ENCODE assay signal across 8 mouse cellular contexts in the genomic region with DNA sequence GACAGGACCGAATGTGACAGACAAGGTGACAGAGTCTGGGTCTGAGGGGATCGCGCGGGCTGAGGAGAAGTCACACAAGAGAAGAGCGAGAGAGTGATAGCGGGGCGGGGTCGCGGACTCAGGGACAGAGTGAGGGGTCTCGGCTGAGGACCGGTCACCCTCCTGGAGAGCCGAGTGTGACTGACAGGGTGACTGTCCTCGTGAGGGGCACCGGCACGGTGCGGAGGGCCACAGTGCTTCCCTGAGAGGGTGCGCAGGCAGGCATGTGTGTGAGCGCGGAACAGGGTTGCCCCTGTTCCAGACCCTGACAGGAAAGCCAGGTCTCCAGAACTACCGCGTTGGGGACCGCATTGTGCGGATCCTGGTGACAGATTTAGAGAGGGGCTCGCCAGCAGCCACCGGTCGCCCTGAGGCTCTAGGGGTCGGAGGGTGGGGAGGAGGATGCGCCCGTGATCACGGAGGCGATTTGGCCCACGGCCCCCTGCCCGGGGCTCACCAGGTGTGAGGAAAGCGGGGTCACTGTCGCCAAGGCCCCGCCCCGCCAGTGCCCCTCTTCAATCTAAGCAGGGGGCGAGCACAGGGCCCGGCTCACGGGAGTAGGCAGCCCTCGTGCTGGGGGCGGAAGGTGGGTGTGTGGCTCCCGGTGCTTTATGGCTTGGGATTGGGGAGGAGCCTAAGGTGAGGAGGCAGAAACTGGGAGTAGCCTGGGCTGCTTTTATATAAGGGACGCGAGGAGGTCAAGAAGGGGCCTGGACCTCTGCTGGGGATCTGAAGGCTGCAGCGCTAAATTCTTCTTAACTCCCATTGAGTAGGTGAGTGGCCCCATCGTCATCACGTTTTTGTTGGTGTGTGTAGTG. TPM values are rescaled to one million over a fixed set of nuclear protein-coding genes. Genes with fewer than 3 reads are reported as not detected.
DNase-seq lines count a peak whose midpoint lies in the region; ATAC-seq and TF ChIP-seq lines count a peak whose summit lies in the region.

No protein-coding gene starts in this region.

- intact Hi-C loops in left cerebral cortex, postnatal 36 days (cut with DNase I) = loop anchor here (5.0 kb wide), 2 partner anchors 50 to 70 kb away; no protein-coding TSS in a partner anchor

- no peak overlapping the region for H3K27ac ChIP-seq in cerebellum, adult 2 months (ENCODE audit: insufficient read depth, low read length)
- peak overlapping the region; percentile 49 for H3K27ac ChIP-seq in macrophage

- no peak for TF ChIP-seq CTCF in cerebellum, adult 2 months (IDR thresholded peaks at IDR 0.05; ENCODE audit: borderline replicate concordance, insufficient read depth, low read depth, low read length)

- H3K36me3 ChIP-seq in macrophage (ENCODE audit: inconsistent target) = no peaks in the 10 kb centered on the region

- WGBS in cerebellum, adult 2 months = 5% methylated on average over 48 of the region's 48 CpGs
- WGBS in macrophage (ENCODE audit: missing documents) = 15% methylated on average over 36 of the region's 48 CpGs

- peak; percentile 41 to 56; a peak in 3 of 4 replicates for ATAC-seq in hematopoietic stem cell, adult 5-6 weeks (replicated peaks in 1 of 2; ENCODE audit: insufficient read depth in 1 of 2, low FRiP score in 2 of 2, low TSS enrichment in 1 of 2, low read depth in 1 of 2, poor library complexity in 2 of 2, severe bottlenecking in 2 of 2)

- H3K79me2 ChIP-seq in macrophage (ENCODE audit: inconsistent target) = peaks cover 58% of the 10 kb centered on the region

- peak; percentile 13 for DNase-seq in WW6 (ENCODE audit: low read depth, low spot score)
- peak; percentile 15 to 37 for DNase-seq in cerebellum, adult 2 months
- peak; percentile 4 to 14 for DNase-seq in frontal cortex, postnatal 10 days (ENCODE audit: low spot score in 2 of 2)
- peak; percentile 35 to 45 for DNase-seq in left cerebral cortex, postnatal 36 days (ENCODE audit: low spot score in 2 of 2)
- DNase-seq in right cerebral cortex, adult 2 months (ENCODE audit: low spot score in 2 of 2) = peak; percentile 17 to 41
- no peak for DNase-seq in natural killer cell, adult 2 months (ENCODE audit: low spot score in 2 of 2)

- H3K4me1 ChIP-seq in cerebellum, adult 2 months (ENCODE audit: control insufficient read depth, insufficient read depth, low read length) = no peaks in the 10 kb centered on the region

- no peak for TF ChIP-seq POLR2A in cerebellum, adult 2 months (IDR thresholded peaks at IDR 0.05; ENCODE audit: borderline replicate concordance, insufficient read depth, low read length)

- H3K27me3 ChIP-seq in cerebellum, adult 2 months (ENCODE audit: control insufficient read depth, insufficient read depth, low read length) = no peaks in the 10 kb centered on the region; the same call in 1 of the 2 replicates

- H3K4me3 ChIP-seq in cerebellum, adult 2 months (replicated peaks; ENCODE audit: insufficient read depth, low read depth, low read length) = peak overlapping the region; percentile 59
- peak overlapping the region; percentile 81 for H3K4me3 ChIP-seq in macrophage (ENCODE audit: inconsistent target)

RNA-seq across cellular contexts. Expression of a gene that starts 1.1 kb away (rescaled TPM):
- 2.1 and 2.5 TPM in 2 replicates for polyA plus RNA-seq in cerebellum, adult 2 months (2012; rRNA removed)
- 0.50 and 2.0 TPM in 2 replicates for total RNA-seq in hematopoietic stem cell, adult 5-6 weeks (2017)
- total RNA-seq in left cerebral cortex, postnatal 36 days (2021) = 1 to 10 TPM; 6.6 to 8.7 TPM
- total RNA-seq in macrophage (2018; cell fraction: chromatin; rRNA removed) = 10 to 100 TPM in 22 of 26 experiments, 1 to 10 TPM in 4; 3.8 to 99.8 (median 24.1) TPM
- 10 to 100 TPM; 14.0 to 86.4 (median 26.8) TPM for total RNA-seq in macrophage (2018; cell fraction: cytosol; rRNA removed)
- 10 to 100 TPM in 24 of 26 experiments, 1 to 10 TPM in 2; 6.7 to 96.1 (median 20.6) TPM for total RNA-seq in macrophage (2018; cell fraction: nucleus; rRNA removed)
- polyA plus RNA-seq in macrophage (2018) = 36.4 to 80.3 TPM (median 54.9 TPM) in 3 replicates

Comparison
In these comparisons a context has a peak if more than half of its experiments do, and no peak if none do; other contexts are left out.
1. DNase-seq: peak in WW6 (single experiment), cerebellum, adult 2 months (2 of 2), frontal cortex, postnatal 10 days (2 of 2), left cerebral cortex, postnatal 36 days (2 of 2) and right cerebral cortex, adult 2 months (2 of 2); none in natural killer cell, adult 2 months (0 of 2).